Mouse (Mus musculus) ES-E14 (cell line): ENCODE results near the gene Stox2. TPM values are rescaled to one million over a fixed set of nuclear protein-coding genes. Genes with fewer than 3 reads are reported as not detected.

Source experiments
- DNase-seq: peaks from one replicate; pipeline ENCODE4 v3.0.0-alpha.2; 2013; ENCODE audit warnings: low read depth, low spot score
- H3K27ac ChIP-seq: 2 replicates; pipeline ENCODE4 v1.5.1; 2012; ENCODE audit warnings: low read depth, mild to moderate bottlenecking, low read length, moderate library complexity, mixed read lengths; ENCODE audit not compliant: poor library complexity, insufficient read depth, severe bottlenecking
- H3K36me3 ChIP-seq: 2 replicates; pipeline ENCODE4 v1.6.1; 2012; ENCODE audit warnings: mild to moderate bottlenecking, low read length, moderate library complexity, mixed read lengths; ENCODE audit not compliant: control insufficient read depth, poor library complexity, insufficient read depth, severe bottlenecking
- H3K4me1 ChIP-seq, 2 experiments: fragments of 150-350 bp in 1 of 2; sonication (generic) in 1 of 2; 2 replicates each; pipeline ENCODE4 v1.6.1; 2012; ENCODE audit warnings: low read length in 2 of 2, mild to moderate bottlenecking in 1 of 2, mixed read lengths in 1 of 2; ENCODE audit not compliant: control insufficient read depth in 2 of 2, insufficient read depth in 2 of 2, poor library complexity in 1 of 2
- H3K4me3 ChIP-seq, 2 experiments: fragments of 150-350 bp in 1 of 2; sonication (generic) in 1 of 2; 2 replicates each; pipeline ENCODE4 v1.5.1; 2012; ENCODE audit warnings: low read length in 2 of 2, low read depth in 1 of 2, mild to moderate bottlenecking in 1 of 2, mixed read lengths in 1 of 2; ENCODE audit not compliant: insufficient read depth in 1 of 2, poor library complexity in 1 of 2, severe bottlenecking in 1 of 2
- H3K9ac ChIP-seq: 2 replicates; pipeline ENCODE4 v1.6.1; 2012; ENCODE audit warnings: low read depth, mild to moderate bottlenecking, low read length, mixed read lengths; ENCODE audit not compliant: poor library complexity, insufficient read depth, severe bottlenecking
- H3K9me3 ChIP-seq: fragments of 150-350 bp; sonication (generic); 2 replicates; pipeline ENCODE4 v1.6.1; 2012; ENCODE audit warnings: low read depth, mild to moderate bottlenecking, low read length; ENCODE audit not compliant: control insufficient read depth, insufficient read depth
- CHD2 ChIP-seq: IDR thresholded peaks from 2 replicates; pipeline ENCODE4 v1.6.1; 2014; ENCODE audit warnings: mild to moderate bottlenecking, low read depth, low read length, inconsistent platforms
- HCFC1 ChIP-seq: IDR thresholded peaks from 2 replicates; pipeline ENCODE4 v1.6.1; 2012; ENCODE audit warnings: low read length, inconsistent platforms, borderline replicate concordance; ENCODE audit not compliant: insufficient read depth
- MAFK ChIP-seq: IDR thresholded peaks from 2 replicates; pipeline ENCODE4 v1.6.1; 2014; ENCODE audit warnings: mild to moderate bottlenecking, low read depth, low read length, inconsistent platforms; ENCODE audit not compliant: insufficient read depth
- ZC3H11A ChIP-seq: IDR thresholded peaks from 2 replicates; pipeline ENCODE4 v1.6.1; 2012; ENCODE audit warnings: low read depth, mild to moderate bottlenecking, inconsistent platforms, low read length, borderline replicate concordance
- ZNF384 ChIP-seq: IDR thresholded peaks from 2 replicates; pipeline ENCODE4 v1.6.1; 2012; ENCODE audit warnings: low read depth, low read length, inconsistent platforms
- in situ Hi-C, 2 experiments: fragments of 600-800 bp; cut with MboI; formaldehyde crosslinking; loops; one replicate each; pipeline ENCODE4 v1.15.1; 2025; ENCODE audit warnings: low sequenced_read_pairs in 2 of 2, inconsistent platforms in 1 of 2; ENCODE audit not compliant: unreplicated experiment in 2 of 2
- total RNA-seq: library from RNA; depleted of rRNA; stranded (reverse); fragments of 300-350 nt; gene quantifications from 2 replicates; pipeline ENCODE4 v1.2.3, GENCODE M21; 2012

The Stox2 gene
- total RNA-seq, 1 experiment: 6.8 TPM

DNA sequence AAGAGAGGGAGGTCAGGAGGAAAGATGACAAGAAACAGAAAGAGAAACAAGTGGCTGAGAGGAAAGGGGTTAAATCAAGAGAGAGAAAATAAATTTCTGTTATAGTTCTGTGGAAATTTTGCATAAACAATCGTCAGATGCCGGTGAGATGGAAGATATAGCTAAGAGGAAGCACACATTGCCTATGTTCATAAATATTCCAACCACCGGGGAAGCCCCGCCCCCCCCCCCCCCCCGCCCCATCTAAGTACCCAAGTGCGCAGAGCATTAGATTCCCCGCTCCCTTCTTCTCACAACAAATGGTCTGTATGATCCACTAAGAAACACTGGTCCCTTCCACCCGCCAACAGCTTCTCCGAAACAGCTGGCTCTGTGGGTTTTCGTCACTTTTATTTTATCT, 273.3 kb downstream of the Stox2 start:
- Histone ChIP-seq H3K36me3 (no peaks in the 10 kb centered on the region), H3K4me3 (no peak overlapping the region), H3K9ac (no peak overlapping the region), H3K27ac (no peak overlapping the region), H3K4me1 (no peaks in the 10 kb centered on the region), H3K9me3 (no peaks in the 10 kb centered on the region)
- TF ChIP-seq MAFK (no peak), ZC3H11A (no peak), HCFC1 (no peak), CHD2 (no peak), ZNF384 (no peak)
- in situ Hi-C loops: no loop called here
- no peak for DNase-seq

- Histone ChIP-seq H3K4me1 (no peaks in the 10 kb centered on the region), H3K36me3 (no peaks in the 10 kb centered on the region), H3K9ac (no peak overlapping the region), H3K27ac (no peak overlapping the region), H3K9me3 (no peaks in the 10 kb centered on the region), H3K4me3 (no peak overlapping the region)
- in situ Hi-C loops: no loop called here
- no peak for DNase-seq
- TF ChIP-seq ZNF384 (no peak), HCFC1 (no peak)
Observed at GRCm38 (mm10) chr8:47160688-47161087, 285.5 kb downstream of the Stox2 start.

- in situ Hi-C loops: no loop called here
- no peaks in the 10 kb centered on the region for H3K4me1 ChIP-seq
- no peaks in the 10 kb centered on the region; the same call in 1 of the 2 replicates for H3K9me3 ChIP-seq
- H3K9ac ChIP-seq: no peak overlapping the region
- H3K27ac ChIP-seq: no peak overlapping the region
- no peak overlapping the region for H3K4me3 ChIP-seq
- no peaks in the 10 kb centered on the region for H3K36me3 ChIP-seq
- DNase-seq: no peak
- peak; percentile 42; the same call in 1 of the 2 replicates for TF ChIP-seq ZC3H11A
- no peak for TF ChIP-seq ZNF384
Observed at GRCm38 (mm10) chr8:47154521-47154920, 291.6 kb downstream of the Stox2 start.

DNA sequence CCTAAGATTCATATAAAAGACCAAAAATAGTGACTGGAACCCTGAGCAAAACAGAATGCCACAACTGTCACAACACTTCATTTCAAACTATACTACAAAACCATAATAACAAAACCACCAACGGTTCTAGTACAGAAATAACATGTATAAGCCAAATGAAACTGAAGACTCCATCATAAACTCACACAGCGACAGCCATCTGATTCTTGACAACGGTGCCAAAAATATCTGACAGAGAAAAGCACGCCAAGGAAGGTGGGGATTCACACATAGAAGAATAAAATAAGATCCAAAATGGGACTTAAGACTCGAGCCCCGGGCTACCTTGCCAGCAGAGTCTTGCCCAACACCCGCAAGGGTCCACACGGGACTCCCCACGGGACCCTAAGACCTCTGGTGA, 300.9 kb downstream of the Stox2 start:
- no peak overlapping the region for H3K4me3 ChIP-seq
- in situ Hi-C loops: no loop called here
- DNase-seq: no peak
- TF ChIP-seq ZNF384: no peak
- TF ChIP-seq MAFK: no peak
- H3K9me3 ChIP-seq: peaks cover 2% of the 10 kb centered on the region; the same call in 1 of the 2 replicates
- H3K4me1 ChIP-seq: no peaks in the 10 kb centered on the region
- no peak overlapping the region for H3K9ac ChIP-seq
- H3K36me3 ChIP-seq: no peaks in the 10 kb centered on the region
- no peak overlapping the region for H3K27ac ChIP-seq

DNA sequence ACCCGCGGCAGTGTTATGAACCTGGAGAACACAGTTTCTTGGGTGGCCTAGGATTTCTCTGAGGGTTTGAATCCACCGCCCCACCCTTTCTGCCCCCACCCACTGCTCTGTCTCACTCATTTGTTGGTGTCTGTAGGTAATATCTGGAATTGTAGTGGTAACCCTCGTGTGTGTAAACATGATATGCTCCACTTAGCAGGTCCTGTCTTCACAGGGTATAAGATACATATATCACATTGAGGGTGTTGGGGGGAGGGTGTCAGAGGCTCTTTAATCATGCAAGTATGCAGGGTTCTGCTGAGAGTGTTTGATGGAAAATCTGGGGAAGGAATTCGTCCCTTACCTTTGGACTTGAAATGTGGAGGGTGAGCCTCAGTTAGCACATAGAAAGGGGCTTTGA, 310.1 kb downstream of the Stox2 start:
- in situ Hi-C loops: no loop called here
- no peak for DNase-seq

More for the DNA sequence above, 310.1 kb downstream of the Stox2 start:
- 0 out of 4 replicates have a peak, but pooled peaks cover 0 to 2% of the 10 kb centered on the region in 2 experiments for H3K4me1 ChIP-seq
- H3K36me3 ChIP-seq: no peaks in the 10 kb centered on the region
- H3K9me3 ChIP-seq: no peaks in the 10 kb centered on the region
- TF ChIP-seq ZNF384: no peak
- no peak for TF ChIP-seq ZC3H11A
- no peak for TF ChIP-seq CHD2
- TF ChIP-seq MAFK: no peak
- no peak for TF ChIP-seq HCFC1
- no peak overlapping the region for H3K4me3 ChIP-seq
- H3K27ac ChIP-seq: no peak overlapping the region
- H3K9ac ChIP-seq: no peak overlapping the region
